Mouse (Mus musculus) brain, embryonic 14.5 days (tissue): ENCODE results near the gene Spata22. TPM values are rescaled to one million over a fixed set of nuclear protein-coding genes. Genes with fewer than 3 reads are reported as not detected.
A peak's percentile ranks its signal among the peaks of the same experiment; 100 is the strongest.
"Not testable (repeated sequence)": the region's sequence is repeated elsewhere in the genome, so short reads cannot be mapped to it uniquely, and the experiment has no call there.

Experiments
- DNase-seq: peaks from one replicate; pipeline ENCODE4 v3.0.0-alpha.2; 2011; ENCODE audit warnings: low read depth
- CTCF ChIP-seq: fragments of 200-500 bp; IDR thresholded peaks from 2 replicates; pipeline ENCODE4 v1.5.1; 2012; ENCODE audit warnings: inconsistent platforms, mild to moderate bottlenecking, moderate library complexity, borderline replicate concordance; ENCODE audit not compliant: insufficient read depth, insufficient read length; ENCODE audit errors: extremely low read depth
- POLR2A ChIP-seq: fragments of 200-500 bp; IDR thresholded peaks from 2 replicates; pipeline ENCODE4 v1.6.1; 2012; ENCODE audit warnings: mild to moderate bottlenecking, inconsistent platforms, borderline replicate concordance; ENCODE audit not compliant: poor library complexity, insufficient read depth, insufficient read length, severe bottlenecking; ENCODE audit errors: extremely low read depth
- polyA plus RNA-seq: library from polyadenylated mRNA; depleted of rRNA; stranded (reverse); fragments of >200 nt; gene quantifications from 2 replicates; pipeline ENCODE4 v1.2.3, GENCODE M21; 2012; rRNA removed

The Spata22 gene
- polyA plus RNA-seq = 0.05 and 0.08 TPM in 2 replicates

DNA sequence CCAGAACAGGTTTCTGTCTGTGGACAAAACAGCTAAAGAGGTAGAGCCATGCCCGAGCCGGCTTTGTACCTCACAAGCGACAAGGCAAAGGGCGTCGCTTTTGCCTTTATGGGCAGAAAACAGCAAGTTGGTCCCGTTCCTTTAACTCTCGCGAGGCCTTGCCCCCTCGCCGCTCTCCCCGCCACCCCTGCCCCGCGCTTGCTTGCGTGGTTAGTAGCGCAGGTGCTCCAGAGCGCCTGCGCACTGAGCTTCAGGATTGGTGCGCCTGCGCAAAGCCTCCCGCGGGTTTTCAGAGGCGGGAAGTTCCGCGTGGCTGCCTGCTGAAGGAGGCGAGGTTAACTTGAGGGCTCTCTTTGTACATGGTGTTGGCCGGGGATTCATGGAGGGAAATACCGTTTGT, at the start of gene Spata22, which contains the start of the genes Aspa and Gm49340:
Gene Spata22 (plus strand): TSS at position 300 of the 400 bp plus-strand sequence.
Gene Aspa (minus strand): TSS at position 155 of the 400 bp plus-strand sequence.
Gene Gm49340 (plus strand): TSS at position 300 of the 400 bp plus-strand sequence.
- no peak for TF ChIP-seq CTCF
- no peak for TF ChIP-seq POLR2A
- no peak for DNase-seq

DNA sequence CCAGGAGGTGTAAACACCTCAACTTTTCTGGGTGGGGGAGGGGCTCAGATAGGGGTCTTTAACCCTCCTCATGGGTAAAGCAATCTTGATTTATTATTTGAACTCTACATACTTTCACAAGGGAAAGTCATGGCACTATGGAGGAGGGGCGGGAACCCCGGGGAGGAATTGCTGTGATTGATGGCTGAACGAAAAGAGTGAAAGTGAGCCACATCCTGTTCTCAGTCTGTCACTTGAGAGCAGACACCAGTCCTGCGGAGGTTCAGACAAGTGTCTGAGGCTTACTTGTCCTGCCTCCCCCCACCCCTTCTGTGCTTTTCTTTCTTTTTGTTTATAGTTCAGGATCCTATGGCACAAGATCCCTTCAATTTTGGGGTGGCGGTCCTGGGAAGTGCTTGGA, 48.8 kb upstream of the Spata22 start:
- TF ChIP-seq CTCF = no peak
- no peak for TF ChIP-seq POLR2A
- DNase-seq = no peak

DNA sequence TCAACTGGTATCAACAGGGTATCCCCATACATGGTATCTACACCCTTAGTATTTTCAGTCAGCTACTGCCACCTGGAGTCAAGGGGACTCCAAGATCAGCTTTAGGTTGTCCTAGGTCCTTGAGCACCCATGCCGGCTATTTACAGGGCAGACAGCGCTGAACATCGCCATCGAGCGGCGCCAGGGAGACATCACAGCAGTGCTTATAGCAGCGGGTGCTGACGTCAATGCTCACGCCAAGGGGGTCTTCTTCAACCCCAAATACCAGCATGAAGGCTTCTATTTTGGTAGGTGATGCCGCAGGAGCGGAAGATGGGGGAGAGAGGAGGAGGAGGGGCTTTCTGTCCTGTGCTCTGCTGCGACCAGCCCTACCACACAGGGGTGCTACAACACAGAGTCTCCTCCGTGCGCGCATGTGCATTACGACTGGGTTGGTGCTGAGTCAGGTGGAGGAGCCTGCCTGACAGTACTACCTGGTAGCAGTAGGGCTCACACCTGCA, 48.0 kb upstream of the Spata22 start:
- peak; percentile 83 for DNase-seq
- TF ChIP-seq CTCF = peak; percentile 29; the same call in 1 of the 2 replicates
- no peak for TF ChIP-seq POLR2A

DNA sequence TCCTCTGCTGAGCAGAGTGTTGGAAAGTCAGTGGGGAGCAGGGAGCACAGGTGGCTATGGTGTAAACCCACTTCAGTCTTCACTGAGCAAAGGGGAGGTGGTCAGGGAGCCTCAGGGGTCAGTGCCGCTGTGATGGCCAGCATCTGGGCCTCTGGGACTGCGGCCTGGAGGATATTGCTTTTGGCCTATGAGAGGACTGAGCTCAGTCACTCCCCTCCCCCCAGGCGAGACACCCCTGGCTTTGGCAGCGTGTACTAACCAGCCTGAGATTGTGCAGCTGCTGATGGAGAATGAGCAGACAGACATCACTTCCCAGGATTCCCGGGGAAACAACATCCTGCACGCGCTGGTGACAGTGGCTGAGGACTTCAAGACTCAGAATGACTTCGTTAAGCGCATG, 46.2 kb upstream of the Spata22 start:
- TF ChIP-seq CTCF (no peak), POLR2A (no peak)
- no peak for DNase-seq

DNA sequence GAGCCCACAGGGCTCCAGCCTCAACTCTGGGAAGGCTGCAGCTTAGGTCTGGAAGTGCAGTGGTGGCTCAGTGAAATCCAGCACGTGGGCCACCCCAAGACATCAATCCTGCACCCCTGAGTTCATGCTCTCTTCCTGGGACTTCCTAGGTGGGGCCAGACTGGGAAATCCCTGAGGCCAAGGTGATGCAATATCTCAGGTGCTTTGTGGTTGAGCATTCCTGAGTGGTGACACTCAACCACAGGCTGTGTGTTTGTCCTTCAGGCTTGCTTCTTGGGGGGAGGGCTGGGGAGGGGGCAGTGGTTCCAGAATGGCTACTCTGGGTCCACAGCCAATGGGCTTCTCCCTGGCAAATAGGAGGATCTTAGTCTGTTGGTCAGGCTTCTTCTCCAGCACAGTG, 45.6 kb upstream of the Spata22 start:
- no peak for DNase-seq
- TF ChIP-seq POLR2A = no peak
- TF ChIP-seq CTCF = no peak

GRCm38 (mm10) chr11:73284351-73284750, 45.2 kb upstream of the Spata22 start:
- TF ChIP-seq POLR2A = no peak
- no peak for TF ChIP-seq CTCF

GRCm38 (mm10) chr11:73289621-73290020, 39.9 kb upstream of the Spata22 start:
- TF ChIP-seq POLR2A (no peak), CTCF (no peak)
- DNase-seq = no peak

More at GRCm38 (mm10) chr11:73284351-73284750, 45.2 kb upstream of the Spata22 start:
- no peak for DNase-seq

GRCm38 (mm10) chr11:73303123-73303522, 26.4 kb upstream of the Spata22 start:
- no peak for TF ChIP-seq POLR2A
- no peak for TF ChIP-seq CTCF
- peak; percentile 3 for DNase-seq

DNA sequence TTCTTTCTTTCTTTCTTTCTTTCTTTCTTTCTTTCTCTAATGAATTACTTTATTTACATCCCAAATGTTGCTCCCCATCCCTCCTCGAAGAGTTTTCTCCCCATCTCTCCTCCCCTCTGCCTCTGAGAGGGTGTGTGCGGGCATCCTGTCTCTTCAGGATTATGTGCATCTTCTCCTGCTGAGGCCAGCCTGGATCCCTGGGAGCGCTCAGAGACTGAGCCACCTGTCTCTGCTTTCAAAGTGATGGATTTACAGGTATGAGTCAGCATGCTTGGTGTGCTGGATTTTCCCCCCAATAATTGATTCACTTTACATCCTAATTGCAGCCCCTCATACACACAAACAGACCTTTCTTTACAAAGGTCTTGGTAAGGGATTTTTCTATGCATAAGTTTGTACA, 13.6 kb upstream of the Spata22 start:
- TF ChIP-seq POLR2A = no peak
- no peak for TF ChIP-seq CTCF
- no peak for DNase-seq

- not testable (repeated sequence) for DNase-seq
These were observed 11.0 kb upstream of the Spata22 start for GRCm38 (mm10) chr11:73318581-73318980.

DNA sequence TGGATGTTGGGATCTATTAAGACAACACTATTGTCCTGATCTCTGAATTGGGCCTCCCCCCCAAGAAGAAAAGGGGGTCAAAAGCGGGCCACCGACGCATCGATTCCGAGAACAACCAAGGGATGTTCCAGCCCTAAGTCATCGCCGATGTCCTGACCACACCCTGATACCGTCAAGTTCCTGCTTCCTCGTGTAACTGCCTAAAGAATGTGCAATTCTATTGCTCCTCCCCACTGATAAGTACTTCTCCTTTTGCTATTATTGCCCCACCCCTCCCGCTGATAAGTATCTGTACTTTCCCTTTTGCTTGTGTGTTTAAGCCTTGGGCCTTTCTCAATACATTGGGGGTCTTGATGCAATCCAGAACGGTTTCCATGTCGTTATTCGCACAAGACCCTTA, 8.5 kb upstream of the Spata22 start:
- DNase-seq = not testable (repeated sequence)

DNA sequence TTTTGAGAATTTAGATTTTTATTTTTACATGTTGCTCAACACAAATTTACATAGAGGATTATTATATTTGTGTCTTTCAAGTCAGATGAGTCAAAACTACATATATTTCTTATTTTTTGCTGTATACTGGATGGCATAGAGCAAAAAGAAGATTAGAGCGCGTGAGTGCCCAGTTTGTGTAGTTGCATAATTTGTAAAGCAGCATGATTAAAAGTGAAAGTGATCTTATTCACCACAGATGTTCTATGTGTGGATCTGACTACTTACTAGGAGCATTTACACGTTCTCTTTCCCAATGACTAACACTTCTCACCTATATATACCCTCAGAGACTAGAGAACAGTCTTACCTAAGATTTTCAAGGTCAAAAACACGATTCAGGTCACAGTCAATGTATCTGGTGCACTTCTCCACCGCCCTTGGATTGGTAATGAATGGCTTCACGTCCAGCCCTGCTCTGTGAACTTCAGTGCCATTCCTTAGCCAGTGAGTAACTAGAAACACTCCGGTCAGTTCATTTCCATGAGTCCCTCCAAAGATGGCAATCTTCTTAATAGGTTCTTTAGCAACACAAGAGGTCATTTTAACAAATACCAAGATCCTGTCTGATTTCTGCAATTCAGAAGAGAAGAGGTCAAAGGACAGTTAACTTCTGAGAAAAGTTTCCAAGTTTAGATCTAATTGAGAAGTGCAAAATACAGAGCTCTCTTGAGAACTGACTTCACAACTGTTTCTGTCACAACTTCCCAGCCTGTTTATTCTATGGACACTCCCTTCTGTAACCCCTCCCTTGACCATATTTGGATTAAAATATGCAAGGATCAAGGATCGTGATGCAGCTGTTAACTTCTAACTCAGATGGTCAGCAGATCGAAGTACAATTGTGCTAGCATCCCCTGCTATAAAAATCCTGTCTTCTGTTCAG, 5.4 kb upstream of the Spata22 start:
- TF ChIP-seq POLR2A = no peak
- TF ChIP-seq CTCF = no peak
- no peak for DNase-seq

- no peak for DNase-seq
- TF ChIP-seq POLR2A = no peak
- TF ChIP-seq CTCF = no peak
These were observed 3.1 kb upstream of the Spata22 start for GRCm38 (mm10) chr11:73326485-73326886.
